Mouse (Mus musculus) cerebellum, adult 2 months (tissue): ENCODE results near the gene BC051665.

Experiments
- CTCF ChIP-seq: fragments of 200-500 bp; IDR thresholded peaks from 2 replicates; pipeline ENCODE4 v1.5.1; 2011; ENCODE audit warnings: low read depth, mild to moderate bottlenecking, control low read depth, low read length, moderate library complexity, borderline replicate concordance; ENCODE audit not compliant: insufficient read depth
- POLR2A ChIP-seq: fragments of 200-500 bp; IDR thresholded peaks from 2 replicates; pipeline ENCODE4 v1.6.1; 2011; ENCODE audit warnings: low read length, control low read depth, borderline replicate concordance; ENCODE audit not compliant: insufficient read depth

DNA sequence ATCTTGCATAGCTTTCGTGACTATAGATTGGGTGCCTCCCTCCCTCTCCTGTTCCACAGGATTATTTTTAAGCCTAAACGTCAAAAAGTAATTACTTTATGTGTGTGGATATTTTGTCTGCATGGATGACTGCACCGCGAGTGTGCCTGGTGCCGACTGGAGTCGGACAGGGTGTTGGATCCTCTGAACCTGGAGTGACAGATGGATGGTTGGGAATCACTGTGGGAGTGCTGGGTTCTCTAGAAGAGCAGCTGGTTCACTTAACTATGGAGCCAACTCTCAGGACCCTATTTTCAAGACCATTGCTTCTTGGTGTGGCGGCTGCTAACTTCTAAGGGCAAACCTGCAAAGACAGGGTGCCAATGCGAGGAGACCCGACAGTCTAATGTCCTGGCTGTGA, 50.9 kb downstream of the BC051665 start:
- TF ChIP-seq CTCF, result no peak
- no peak for TF ChIP-seq POLR2A
